Mouse (Mus musculus): ENCODE data around the gene Kntc1. TPM values are rescaled to one million over a fixed set of nuclear protein-coding genes. Genes with fewer than 3 reads are reported as not detected.

Gene Kntc1
- polyA plus RNA-seq, 1 experiment from 2014 or later: 32.3 TPM

- Histone ChIP-seq H3K4me1 (no peaks in the 10 kb centered on the region), H3K27ac (no peak overlapping the region), H3K9me3 (no peaks in the 10 kb centered on the region), H3K27me3 (no peaks in the 10 kb centered on the region), H3K4me3 (no peak overlapping the region), H3K9ac (no peak overlapping the region), H3K4me2 (no peak overlapping the region), H3K36me3 (peaks cover 60% of the 10 kb centered on the region)
- 83% methylated on average over 7 of the region's 7 CpGs for WGBS
- ATAC-seq (ENCODE audit: borderline replicate concordance, extremely low read depth, low FRiP score, low TSS enrichment): no peak
Observed at GRCm38 (mm10) chr5:123816891-123817290, 67.4 kb downstream of the Kntc1 start.

GRCm38 (mm10) chr5:123818941-123819577, 69.5 kb downstream of the Kntc1 start:
- no peak for ATAC-seq (ENCODE audit: borderline replicate concordance, extremely low read depth, low FRiP score, low TSS enrichment)
- no peaks in the 10 kb centered on the region for H3K27me3 ChIP-seq

GRCm38 (mm10) chr5:123820501-123821263, 71.2 kb downstream of the Kntc1 start:
- Histone ChIP-seq H3K27ac (no peak overlapping the region), H3K4me2 (no peak overlapping the region), H3K9me3 (no peaks in the 10 kb centered on the region), H3K36me3 (peaks cover 31% of the 10 kb centered on the region), H3K27me3 (no peaks in the 10 kb centered on the region), H3K9ac (no peak overlapping the region), H3K4me1 (no peaks in the 10 kb centered on the region), H3K4me3 (no peak overlapping the region)
- ATAC-seq (ENCODE audit: borderline replicate concordance, extremely low read depth, low FRiP score, low TSS enrichment): no peak
- WGBS: 73% methylated on average over 9 of the region's 9 CpGs

More at GRCm38 (mm10) chr5:123818941-123819577, 69.5 kb downstream of the Kntc1 start:
- Histone ChIP-seq H3K4me2 (no peak overlapping the region), H3K4me3 (no peak overlapping the region), H3K27ac (no peak overlapping the region), H3K9ac (no peak overlapping the region), H3K4me1 (no peaks in the 10 kb centered on the region), H3K36me3 (peaks cover 45% of the 10 kb centered on the region), H3K9me3 (no peaks in the 10 kb centered on the region)
- WGBS: 92% methylated on average over 19 of the region's 19 CpGs

GRCm38 (mm10) chr5:123821264-123821571, 71.7 kb downstream of the Kntc1 start:
- WGBS: 82% methylated on average over 3 of the region's 3 CpGs
- no peak for ATAC-seq (ENCODE audit: borderline replicate concordance, extremely low read depth, low FRiP score, low TSS enrichment)

GRCm38 (mm10) chr5:123822706-123823105, 73.2 kb downstream of the Kntc1 start:
- Histone ChIP-seq H3K27ac (no peak overlapping the region), H3K4me3 (no peak overlapping the region), H3K9me3 (no peaks in the 10 kb centered on the region), H3K4me1 (no peaks in the 10 kb centered on the region), H3K4me2 (no peak overlapping the region), H3K36me3 (peaks cover 23% of the 10 kb centered on the region), H3K9ac (no peak overlapping the region), H3K27me3 (no peaks in the 10 kb centered on the region)
- no peak for ATAC-seq (ENCODE audit: borderline replicate concordance, extremely low read depth, low FRiP score, low TSS enrichment)
- 65% methylated on average over 7 of the region's 7 CpGs for WGBS

More at GRCm38 (mm10) chr5:123821264-123821571, 71.7 kb downstream of the Kntc1 start:
- peaks cover 28% of the 10 kb centered on the region for H3K36me3 ChIP-seq
- H3K4me2 ChIP-seq: no peak overlapping the region
- H3K4me3 ChIP-seq: no peak overlapping the region
- H3K27ac ChIP-seq: no peak overlapping the region
- no peak overlapping the region for H3K9ac ChIP-seq
- H3K4me1 ChIP-seq: no peaks in the 10 kb centered on the region
- no peaks in the 10 kb centered on the region for H3K27me3 ChIP-seq
- H3K9me3 ChIP-seq: no peaks in the 10 kb centered on the region

GRCm38 (mm10) chr5:123827659-123828091, 78.2 kb downstream of the Kntc1 start:
- ATAC-seq (ENCODE audit: borderline replicate concordance, extremely low read depth, low FRiP score, low TSS enrichment): no peak
- H3K9me3 ChIP-seq: no peaks in the 10 kb centered on the region
- H3K27me3 ChIP-seq: no peaks in the 10 kb centered on the region
- no peak overlapping the region for H3K9ac ChIP-seq
- H3K27ac ChIP-seq: no peak overlapping the region
- no peak overlapping the region for H3K4me2 ChIP-seq
- no peaks in the 10 kb centered on the region for H3K36me3 ChIP-seq
- H3K4me1 ChIP-seq: no peaks in the 10 kb centered on the region
- no peak overlapping the region for H3K4me3 ChIP-seq
- 64% methylated on average over 6 of the region's 6 CpGs for WGBS

- no peak overlapping the region for H3K4me3 ChIP-seq
- no peak for ATAC-seq (ENCODE audit: borderline replicate concordance, extremely low read depth, low FRiP score, low TSS enrichment)
- H3K9me3 ChIP-seq: no peaks in the 10 kb centered on the region
- no peak overlapping the region for H3K9ac ChIP-seq
- no peak overlapping the region for H3K27ac ChIP-seq
- 85% methylated on average over 7 of the region's 7 CpGs for WGBS
- no peaks in the 10 kb centered on the region for H3K27me3 ChIP-seq
- no peak overlapping the region for H3K4me2 ChIP-seq
- H3K4me1 ChIP-seq: no peaks in the 10 kb centered on the region
- no peaks in the 10 kb centered on the region for H3K36me3 ChIP-seq
Observed at GRCm38 (mm10) chr5:123832309-123832708, 82.8 kb downstream of the Kntc1 start.

GRCm38 (mm10) chr5:123834836-123835235, 85.3 kb downstream of the Kntc1 start:
- ATAC-seq (ENCODE audit: borderline replicate concordance, extremely low read depth, low FRiP score, low TSS enrichment): no peak
- H3K27me3 ChIP-seq: no peaks in the 10 kb centered on the region
- H3K9ac ChIP-seq: no peak overlapping the region
- H3K4me3 ChIP-seq: no peak overlapping the region
- no peak overlapping the region for H3K4me2 ChIP-seq
- H3K9me3 ChIP-seq: no peaks in the 10 kb centered on the region
- WGBS: 73% methylated on average over 3 of the region's 3 CpGs
- no peaks in the 10 kb centered on the region for H3K4me1 ChIP-seq
- H3K36me3 ChIP-seq: no peaks in the 10 kb centered on the region
- no peak overlapping the region for H3K27ac ChIP-seq

GRCm38 (mm10) chr5:123837371-123837770, 87.9 kb downstream of the Kntc1 start:
- Histone ChIP-seq H3K4me1 (peaks cover 5% of the 10 kb centered on the region), H3K4me2 (no peak overlapping the region), H3K36me3 (no peaks in the 10 kb centered on the region), H3K4me3 (no peak overlapping the region), H3K9ac (no peak overlapping the region), H3K27me3 (no peaks in the 10 kb centered on the region), H3K27ac (no peak overlapping the region), H3K9me3 (no peaks in the 10 kb centered on the region)
- 33% methylated on average over 4 of the region's 4 CpGs for WGBS
- no peak for ATAC-seq (ENCODE audit: borderline replicate concordance, extremely low read depth, low FRiP score, low TSS enrichment)

- 40% methylated on average over 11 of the region's 11 CpGs for WGBS
- Histone ChIP-seq H3K9ac (no peak overlapping the region), H3K4me2 (no peak overlapping the region), H3K27ac (no peak overlapping the region), H3K4me1 (peaks cover 6% of the 10 kb centered on the region), H3K4me3 (no peak overlapping the region), H3K36me3 (no peaks in the 10 kb centered on the region), H3K9me3 (no peaks in the 10 kb centered on the region), H3K27me3 (no peaks in the 10 kb centered on the region)
- ATAC-seq (ENCODE audit: borderline replicate concordance, extremely low read depth, low FRiP score, low TSS enrichment): no peak
Observed at GRCm38 (mm10) chr5:123842221-123842934, 92.9 kb downstream of the Kntc1 start.

GRCm38 (mm10) chr5:123842935-123843282, 93.4 kb downstream of the Kntc1 start:
- H3K27ac ChIP-seq: no peak overlapping the region
- no peak overlapping the region for H3K9ac ChIP-seq
- 69% methylated on average over 3 of the region's 3 CpGs for WGBS
- no peak overlapping the region for H3K4me3 ChIP-seq
- no peaks in the 10 kb centered on the region for H3K36me3 ChIP-seq
- peaks cover 6% of the 10 kb centered on the region for H3K4me1 ChIP-seq
- no peaks in the 10 kb centered on the region for H3K27me3 ChIP-seq
- H3K9me3 ChIP-seq: no peaks in the 10 kb centered on the region
- no peak overlapping the region for H3K4me2 ChIP-seq
- ATAC-seq (ENCODE audit: borderline replicate concordance, extremely low read depth, low FRiP score, low TSS enrichment): no peak

GRCm38 (mm10) chr5:123843816-123844215, 94.3 kb downstream of the Kntc1 start:
- Histone ChIP-seq H3K4me2 (no peak overlapping the region), H3K9me3 (no peaks in the 10 kb centered on the region), H3K9ac (no peak overlapping the region), H3K4me1 (peaks cover 6% of the 10 kb centered on the region), H3K36me3 (no peaks in the 10 kb centered on the region), H3K27me3 (no peaks in the 10 kb centered on the region), H3K4me3 (no peak overlapping the region), H3K27ac (no peak overlapping the region)
- ATAC-seq (ENCODE audit: borderline replicate concordance, extremely low read depth, low FRiP score, low TSS enrichment): no peak
- 57% methylated on average over 4 of the region's 4 CpGs for WGBS
